Mouse (Mus musculus): ENCODE measurements at regions not wholly inside any gene's neighbourhood (a gene's known extent, or its start where the extent isn't known, plus 50 kb on each side); places are given as distances from the start of the nearest gene placed in this dataset.

DNA sequence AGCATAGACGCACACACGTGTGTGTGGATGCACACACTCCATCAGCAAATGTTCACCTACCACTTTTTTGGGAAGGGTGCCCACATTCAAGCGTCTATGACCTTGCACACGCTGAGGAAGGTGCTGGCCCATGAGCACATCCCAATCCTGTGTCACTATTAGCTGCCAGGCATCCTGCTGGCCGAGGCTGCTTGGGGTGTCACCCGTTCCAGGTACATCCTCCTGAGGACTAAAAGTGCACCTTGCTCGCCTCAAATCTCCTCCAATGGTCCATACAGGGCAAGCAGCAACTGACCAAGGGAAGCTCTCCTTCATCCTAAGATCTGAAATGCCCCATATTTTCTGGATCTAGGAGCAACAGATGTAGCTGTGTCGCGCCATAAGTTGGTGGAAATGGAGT, 156.3 kb upstream of the Spred2 start:
- TF ChIP-seq PAX5 (IDR thresholded peaks at IDR 0.05; ENCODE audit: low read length) (no peak), ZMIZ1 (IDR thresholded peaks at IDR 0.05; ENCODE audit: low read depth, low read length) (no peak), MXI1 (IDR thresholded peaks at IDR 0.05; ENCODE audit: low read depth, low read length) (no peak), CTCF (conservative IDR thresholded peaks at IDR 0.05 in 1 of 2, IDR thresholded peaks at IDR 0.05 in 1 of 2; ENCODE audit: low read depth in 2 of 2, low read length in 2 of 2) (no peak), POLR2A (IDR thresholded peaks at IDR 0.05; ENCODE audit: low read depth, low read length) (no peak), EP300 (IDR thresholded peaks at IDR 0.05; ENCODE audit: low read length) (no peak), HCFC1 (IDR thresholded peaks at IDR 0.05; ENCODE audit: low read depth, low read length) (no peak), ETS1 (conservative IDR thresholded peaks at IDR 0.05; ENCODE audit: low read depth, low read length) (no peak), MAX (IDR thresholded peaks at IDR 0.05; ENCODE audit: low read length) (no peak), MEF2A (IDR thresholded peaks at IDR 0.05; ENCODE audit: borderline replicate concordance, low read depth, low read length) (no peak)
